Mouse (Mus musculus) brain, embryonic 18.5 days (tissue): ENCODE measurements around the gene Evi2b.

Experiments used
- DNase-seq: peaks from one replicate; pipeline ENCODE4 v3.0.0-alpha.2; 2012; ENCODE audit warnings: low read depth, low spot score

Evi2b gene

GRCm38 (mm10) chr11:79523560-79524309, at the start of gene Evi2b:
Evi2b (minus strand) TSS chr11:79523762.
- DNase-seq = no peak

DNA sequence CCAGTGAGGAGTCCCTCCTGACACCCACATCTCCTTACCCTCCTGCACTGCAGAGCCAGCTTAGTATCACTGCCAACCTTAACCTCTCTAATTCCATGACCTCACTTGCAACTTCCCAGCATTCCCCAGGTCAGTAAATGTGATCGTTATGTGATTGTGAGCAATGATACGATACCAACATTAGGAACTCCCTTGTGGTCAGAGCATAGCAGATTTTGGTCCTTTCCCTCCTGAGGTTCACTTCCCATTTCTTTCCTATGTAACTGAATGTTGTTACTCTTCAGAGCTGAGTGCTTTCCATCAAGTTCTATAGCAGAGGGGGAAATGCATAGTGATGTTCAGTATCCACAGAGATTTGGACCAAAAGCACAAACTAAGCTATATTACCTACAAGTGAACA, 46.8 kb upstream of the Evi2b start:
- DNase-seq = no peak

GRCm38 (mm10) chr11:79568197-79568911, 44.8 kb upstream of the Evi2b start:
- DNase-seq = no peak

GRCm38 (mm10) chr11:79566947-79567346, 43.4 kb upstream of the Evi2b start:
- no peak for DNase-seq

DNA sequence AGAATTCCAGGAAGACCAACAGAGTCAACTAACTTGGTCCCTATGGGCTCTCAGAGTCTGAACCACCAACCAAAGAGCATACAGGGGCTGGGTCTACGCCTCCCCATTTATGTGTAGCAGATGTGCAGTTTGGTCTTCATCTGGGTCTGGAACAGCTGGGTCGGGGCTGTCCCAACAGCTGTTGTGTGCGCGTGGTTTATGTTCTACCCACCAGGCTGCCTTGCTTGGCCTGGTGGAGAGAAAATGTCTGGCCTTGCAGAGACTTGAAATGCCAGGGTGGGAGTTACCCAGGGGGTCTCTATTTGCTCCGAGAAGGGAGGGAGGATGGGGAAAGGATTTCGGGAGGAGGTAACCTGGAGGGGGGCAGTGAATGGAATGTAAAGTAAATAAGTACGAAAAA, 39.9 kb upstream of the Evi2b start:
- DNase-seq = no peak

GRCm38 (mm10) chr11:79560536-79560935, 37.0 kb upstream of the Evi2b start:
- no peak for DNase-seq

GRCm38 (mm10) chr11:79552622-79553021, 29.1 kb upstream of the Evi2b start:
- no peak for DNase-seq

GRCm38 (mm10) chr11:79536293-79536692, 12.7 kb upstream of the Evi2b start:
- DNase-seq = no peak

GRCm38 (mm10) chr11:79535554-79535953, 12.0 kb upstream of the Evi2b start:
- no peak for DNase-seq

- DNase-seq = no peak
These were observed 10.6 kb upstream of the Evi2b start for GRCm38 (mm10) chr11:79533950-79534690.

DNA sequence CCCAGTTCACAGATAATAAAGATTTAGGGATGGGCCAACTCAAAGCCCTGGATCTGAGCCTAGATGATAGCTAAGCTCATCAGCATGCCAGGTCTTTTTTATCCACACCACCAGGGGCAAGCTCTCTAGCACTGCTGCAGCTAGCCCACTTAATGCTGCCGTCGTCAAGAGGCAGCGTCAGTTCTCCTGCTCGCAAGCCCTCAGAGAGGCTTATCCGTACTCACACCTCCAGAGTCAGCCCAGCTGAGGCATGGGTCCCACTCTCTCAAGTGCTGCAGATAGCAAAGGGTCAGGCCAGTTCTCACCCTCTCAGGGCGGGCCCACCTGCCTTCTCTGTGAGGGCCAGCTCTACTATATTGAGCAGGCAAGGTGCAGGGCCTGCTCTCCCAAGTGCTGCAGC, 9.7 kb upstream of the Evi2b start:
- DNase-seq = no peak

DNA sequence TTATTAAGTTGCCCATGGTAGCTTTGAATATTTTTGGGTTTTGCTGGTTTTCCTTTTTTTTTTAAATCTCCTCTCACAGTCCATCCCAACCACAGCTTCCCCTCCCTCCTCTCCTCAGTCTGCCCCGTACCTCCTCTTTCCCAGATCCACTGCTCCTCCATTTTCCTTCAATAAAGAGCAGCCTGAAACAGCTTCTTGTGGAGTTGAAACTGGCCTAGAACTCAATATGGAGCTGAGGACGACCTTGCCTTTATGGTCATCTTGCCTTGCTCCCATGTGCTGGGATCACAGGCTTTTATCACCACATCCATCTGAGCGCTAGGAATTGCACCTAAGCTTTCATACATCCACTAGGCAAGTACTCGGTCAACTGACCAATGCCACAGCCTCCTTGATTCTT, 7.9 kb upstream of the Evi2b start:
- DNase-seq = no peak

- DNase-seq = no peak
These were observed 7.2 kb upstream of the Evi2b start for GRCm38 (mm10) chr11:79530774-79531173.

DNA sequence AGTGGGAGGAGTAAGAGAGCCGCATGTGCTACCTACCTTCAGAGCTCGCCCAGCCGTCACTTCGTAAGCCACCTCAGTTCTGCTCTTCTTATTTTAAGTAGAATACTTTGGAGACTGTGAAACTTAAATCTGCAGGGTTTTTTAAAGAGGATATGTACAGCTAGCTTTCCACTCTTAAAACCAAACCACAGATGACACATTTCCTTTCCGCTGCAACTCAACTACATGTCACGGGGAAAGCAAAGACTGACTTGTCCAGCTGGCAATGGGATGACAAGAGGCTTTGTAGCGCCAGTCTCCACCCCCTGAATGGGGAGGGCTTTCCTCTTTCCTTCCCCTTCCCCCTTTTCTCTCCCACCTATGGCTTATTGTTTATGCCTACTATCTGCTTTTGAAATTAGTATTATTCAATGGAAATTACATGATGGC, 6.8 kb upstream of the Evi2b start, which contains the start of the genes Evi2 and Evi2a:
TSS of gene Evi2 (minus strand) at position 257 of the 429 bp plus-strand sequence.
TSS of gene Evi2a (minus strand) at position 277 of the 429 bp plus-strand sequence.
- no peak for DNase-seq

DNA sequence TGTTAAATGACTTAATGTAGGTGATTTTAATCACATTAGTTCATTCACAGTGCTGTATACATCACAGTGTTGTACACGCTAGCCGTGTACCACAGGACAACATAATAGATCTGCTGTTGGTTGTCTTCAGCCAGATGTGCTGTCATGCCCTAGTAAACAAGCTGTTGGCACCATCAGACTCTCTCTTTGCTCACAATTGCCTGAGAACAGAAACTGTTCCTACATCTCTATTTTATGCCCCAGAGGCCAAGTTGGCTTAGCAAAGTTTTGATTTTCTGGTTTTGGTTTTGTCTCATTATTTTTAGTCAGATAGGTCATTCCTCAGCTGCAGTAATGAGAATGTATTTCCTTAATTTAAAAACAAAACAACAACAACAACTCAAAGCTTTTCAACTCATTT, 6.2 kb upstream of the Evi2b start:
- DNase-seq = no peak

DNA sequence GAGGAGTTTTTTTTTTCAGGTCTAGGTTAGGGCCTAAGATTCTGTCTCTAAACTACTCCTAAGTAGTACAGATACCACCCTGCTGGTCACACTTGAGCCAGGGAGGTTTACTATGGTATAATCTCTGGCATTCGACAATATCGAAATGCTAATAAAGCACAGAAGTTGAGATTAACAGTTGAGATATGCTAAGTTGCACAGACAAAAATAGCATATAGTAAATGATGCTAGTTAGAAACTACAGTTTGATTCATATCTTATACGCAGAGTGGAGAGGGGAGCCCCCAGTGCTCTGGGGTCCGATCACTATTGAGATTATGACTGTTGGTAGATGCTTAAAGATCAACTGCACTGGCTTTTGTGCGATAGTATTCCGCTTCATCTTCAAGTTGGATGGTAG, 5.7 kb upstream of the Evi2b start:
- no peak for DNase-seq

DNA sequence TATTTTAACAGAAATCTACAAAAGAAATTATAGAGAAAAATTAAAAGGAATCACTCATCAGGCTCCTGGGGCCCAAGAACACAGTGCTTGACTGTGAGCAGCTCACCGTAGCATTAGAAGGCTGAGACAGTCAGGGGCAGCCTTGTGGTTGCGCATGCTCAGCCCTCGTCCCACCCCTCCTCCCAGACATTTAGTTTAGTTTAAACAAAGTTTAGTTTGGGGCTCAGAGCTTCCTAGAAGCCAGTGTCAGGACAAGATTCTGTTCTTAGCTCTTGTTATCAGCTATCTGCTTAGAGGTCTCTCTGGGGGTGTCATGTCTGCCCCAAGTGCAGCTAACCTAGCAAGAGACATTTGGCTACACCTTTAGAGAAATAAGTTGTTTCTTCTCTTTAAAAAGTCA, 5.0 kb upstream of the Evi2b start:
- DNase-seq = no peak

DNA sequence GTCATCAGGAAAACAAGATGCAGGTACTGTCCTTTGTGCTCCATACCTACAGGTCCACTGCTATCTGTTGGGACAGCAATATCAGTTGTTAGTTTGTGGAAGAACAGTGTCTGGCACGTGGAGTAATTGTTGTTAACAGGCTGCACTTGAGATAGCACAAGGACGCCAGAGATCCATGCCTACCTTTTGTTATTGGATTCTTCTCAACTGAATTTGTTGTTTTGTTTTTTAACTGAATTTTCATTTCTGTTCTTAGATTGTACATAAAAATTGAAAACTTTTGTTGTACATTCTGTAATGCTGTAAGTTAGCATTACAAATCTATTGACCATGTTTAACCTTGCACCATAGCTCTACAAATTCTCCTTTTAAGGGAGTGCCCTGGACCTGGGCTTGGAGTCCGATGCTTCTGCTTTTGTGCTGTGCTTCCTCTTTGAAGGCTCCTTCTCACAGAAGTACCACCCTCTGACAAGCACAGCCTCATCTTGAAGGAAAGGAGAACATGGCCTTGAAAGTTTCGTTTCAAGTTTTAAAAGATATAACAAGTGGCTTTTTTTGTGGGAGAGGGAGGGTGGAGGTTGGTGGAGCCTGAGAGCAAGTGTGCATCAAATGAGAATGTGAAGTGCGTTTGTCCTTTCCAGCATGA, 4.3 kb upstream of the Evi2b start:
- DNase-seq = no peak

DNA sequence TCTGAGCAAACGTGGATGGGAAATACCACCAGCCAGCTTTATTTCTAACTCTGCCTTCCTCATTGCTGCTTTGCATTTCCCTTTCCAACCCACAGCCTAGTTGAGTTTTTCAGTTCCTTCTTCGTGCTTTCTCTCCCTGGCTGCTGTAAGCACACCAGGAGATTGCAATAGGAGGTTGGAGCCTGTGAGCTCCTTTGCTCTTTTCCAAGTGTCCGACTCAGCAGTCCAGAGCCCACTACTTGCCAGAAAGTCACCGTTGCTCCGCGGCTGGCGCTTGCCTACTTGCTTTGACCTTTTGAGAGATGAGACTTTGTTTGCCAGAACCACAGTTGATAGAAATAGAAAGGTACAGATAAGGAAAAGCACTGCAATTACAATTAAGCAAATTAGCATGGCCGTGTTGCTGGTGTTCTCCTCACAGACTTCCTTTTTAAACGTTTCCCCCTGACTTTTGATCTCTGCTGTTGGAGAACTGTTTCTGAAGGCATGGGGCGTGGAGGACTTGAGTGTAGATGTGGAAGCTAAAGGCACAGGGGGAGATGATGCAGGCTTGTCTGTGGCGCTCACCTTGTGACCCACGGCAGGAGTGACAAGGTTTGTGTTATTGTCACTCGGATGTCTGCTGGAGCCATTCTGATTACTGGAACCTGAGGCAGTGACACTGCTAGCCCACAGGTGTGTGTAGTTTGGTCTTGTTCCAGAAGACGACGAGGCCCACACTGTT, 3.6 kb upstream of the Evi2b start:
- DNase-seq = no peak

DNA sequence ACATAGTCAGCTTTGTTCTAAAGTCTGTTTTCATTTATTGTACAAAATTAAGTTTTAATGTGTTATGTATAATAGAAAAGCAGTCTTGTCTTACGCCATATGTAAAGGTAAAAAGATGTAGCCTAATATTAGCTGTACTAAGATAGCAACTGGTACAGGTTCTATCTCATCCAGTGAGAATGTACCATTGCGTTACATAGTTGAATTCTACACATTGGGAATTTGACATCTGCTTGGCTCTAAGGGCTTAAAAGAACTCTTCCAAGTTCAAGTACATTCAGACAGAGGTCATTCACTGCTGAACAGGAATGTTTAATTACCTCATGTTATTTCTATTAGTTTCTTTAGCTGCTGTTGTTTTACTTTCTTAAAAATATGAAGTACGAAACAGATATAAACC, 3.0 kb upstream of the Evi2b start:
- DNase-seq = no peak

DNA sequence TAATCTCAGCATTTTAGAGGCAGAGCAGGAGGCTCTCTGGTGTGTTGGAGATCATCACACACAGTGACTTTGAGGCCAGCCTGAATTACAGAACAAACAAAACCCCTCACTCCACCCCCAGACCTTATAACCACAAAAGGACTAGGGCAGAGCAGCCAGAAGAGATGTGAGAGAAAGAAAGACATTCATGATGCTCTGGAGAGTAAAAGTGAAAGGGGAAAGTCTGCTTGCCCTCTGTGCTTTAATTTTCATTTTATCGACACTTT, 681 bp upstream of the Evi2b start:
- DNase-seq = no peak
